Mouse (Mus musculus) G1E (cell line): Measurements from ENCODE around the gene Mex3a. TPM values are rescaled to one million over a fixed set of nuclear protein-coding genes. Genes with fewer than 3 reads are reported as not detected.
"Not testable (repeated sequence)": the region's sequence is repeated elsewhere in the genome, so short reads cannot be mapped to it uniquely, and the experiment has no call there.

Experiments used
- ATAC-seq: 2 replicates; pipeline ENCODE4 v1.8.0; 2016; ENCODE audit warnings: mild to moderate bottlenecking; ENCODE audit not compliant: insufficient number of reproducible peaks, poor library complexity, low FRiP score, severe bottlenecking; ENCODE audit errors: extremely low read depth
- DNase-seq: peaks from one replicate; pipeline ENCODE4 v3.0.0; 2012; ENCODE audit warnings: low spot score
- H3K27me3 ChIP-seq: 2 replicates; pipeline ENCODE4 v1.6.1; 2012; ENCODE audit warnings: mild to moderate bottlenecking, low read length, inconsistent platforms; ENCODE audit not compliant: insufficient read depth
- H3K36me3 ChIP-seq: replicated peaks from 2 replicates; pipeline ENCODE3; 2012; ENCODE audit warnings: mild to moderate bottlenecking, inconsistent platforms
- H3K4me1 ChIP-seq: 2 replicates; pipeline ENCODE4 v1.6.1; 2012; ENCODE audit warnings: low read depth, low read length, inconsistent platforms, mixed read lengths; ENCODE audit not compliant: insufficient read depth
- H3K4me3 ChIP-seq: 2 replicates; pipeline ENCODE4 v1.5.1; 2012; ENCODE audit warnings: low read depth, mild to moderate bottlenecking, inconsistent platforms, low read length, moderate library complexity, mixed read lengths
- H3K9me3 ChIP-seq: replicated peaks from 2 replicates; pipeline ENCODE4 v1.6.1; 2012; ENCODE audit warnings: inconsistent platforms
- CTCF ChIP-seq: IDR thresholded peaks from 2 replicates; pipeline ENCODE4 v1.5.1; 2012; ENCODE audit warnings: low read depth, low read length, inconsistent platforms, mixed read lengths
- GATA1 ChIP-seq: IDR thresholded peaks from 2 replicates; pipeline ENCODE4 v1.6.1; 2012; ENCODE audit warnings: borderline replicate concordance, low read length, inconsistent platforms, mixed read lengths
- GATA2 ChIP-seq: IDR thresholded peaks from 2 replicates; pipeline ENCODE4 v1.6.1; 2012; ENCODE audit warnings: low read depth, low read length, inconsistent platforms, borderline replicate concordance
- POLR2AphosphoS5 ChIP-seq: IDR thresholded peaks from 2 replicates; pipeline ENCODE4 v1.6.1; 2012; ENCODE audit warnings: low read depth, low read length, inconsistent platforms; ENCODE audit not compliant: insufficient replicate concordance
- TAL1 ChIP-seq: conservative IDR thresholded peaks from 2 replicates; pipeline ENCODE4 v1.6.1; 2012; ENCODE audit warnings: low read depth, low read length, inconsistent platforms, mixed read lengths
- polyA plus RNA-seq: library from polyadenylated mRNA; stranded (reverse); fragments of >175 nt; gene quantifications from 2 replicates; pipeline ENCODE4 v1.2.3, GENCODE M21; 2012
- total RNA-seq, 2 experiments: library from RNA; stranded (forward) in 1 of 2; stranded (reverse) in 1 of 2; fragments of 200-1000 nt in 1 of 2; fragments of >200 nt in 1 of 2; fragmentation: Nextera tagmentation in 1 of 2; gene quantifications; 2 replicates each; pipeline ENCODE4 v1.2.3; 2014 to 2017

Mex3a gene
- total and polyA plus RNA-seq, 3 experiments: 2.0 to 9.6 (median 6.2) TPM

- TF ChIP-seq POLR2AphosphoS5 (no peak), CTCF (no peak), GATA2 (no peak), GATA1 (no peak), TAL1 (no peak)
- peaks cover 3% of the 10 kb centered on the region; the same call in 1 of the 2 replicates for H3K27me3 ChIP-seq
- peaks cover 9% of the 10 kb centered on the region for H3K4me1 ChIP-seq
- no peak for DNase-seq
- H3K9me3 ChIP-seq: no peaks in the 10 kb centered on the region
- no peak for ATAC-seq
- no peak overlapping the region for H3K4me3 ChIP-seq
- H3K36me3 ChIP-seq: peaks cover 20% of the 10 kb centered on the region
Measured at GRCm38 (mm10) chr3:88573810-88574209, 41.6 kb downstream of the Mex3a start.

GRCm38 (mm10) chr3:88575540-88575939 lies 43.3 kb downstream of the Mex3a start, which contains the start of gene Ssr2:
Ssr2 (plus strand) TSS chr3:88575876.
- ATAC-seq: no peak
- peaks cover 3% of the 10 kb centered on the region; the same call in 1 of the 2 replicates for H3K27me3 ChIP-seq
- TF ChIP-seq POLR2AphosphoS5: no peak

GRCm38 (mm10) chr3:88577846-88578245 lies 45.7 kb downstream of the Mex3a start:
- Histone ChIP-seq H3K4me1 (peaks cover 21% of the 10 kb centered on the region), H3K36me3 (peaks cover 21% of the 10 kb centered on the region)
- not testable (repeated sequence) for H3K4me3 ChIP-seq, DNase-seq, ATAC-seq, H3K9me3 ChIP-seq, H3K27me3 ChIP-seq

More at GRCm38 (mm10) chr3:88575540-88575939, 43.3 kb downstream of the Mex3a start, which contains the start of gene Ssr2:
- H3K4me3 ChIP-seq: no peak within 1 kb of the TSS
- peaks cover 2% of the 10 kb centered on the region for H3K36me3 ChIP-seq
- H3K9me3 ChIP-seq: no peaks in the 10 kb centered on the region
- no peak for DNase-seq
- H3K4me1 ChIP-seq: peaks cover 14% of the 10 kb centered on the region

GRCm38 (mm10) chr3:88578498-88579424 lies 46.6 kb downstream of the Mex3a start:
- no peak for DNase-seq
- TF ChIP-seq GATA2 (no peak), CTCF (no peak), POLR2AphosphoS5 (no peak), TAL1 (no peak), GATA1 (no peak)
- ATAC-seq: no peak
- 0 out of 2 replicates have a peak, but pooled peaks cover 3% of the 10 kb centered on the region for H3K27me3 ChIP-seq
- H3K4me3 ChIP-seq: peak overlapping the region; percentile 88
- peaks cover 30% of the 10 kb centered on the region for H3K36me3 ChIP-seq
- H3K9me3 ChIP-seq: no peaks in the 10 kb centered on the region
- H3K4me1 ChIP-seq: peaks cover 27% of the 10 kb centered on the region

- ATAC-seq: peak; percentile 81
- H3K9me3 ChIP-seq: no peaks in the 10 kb centered on the region
- TF ChIP-seq CTCF (no peak), TAL1 (no peak), GATA1 (no peak), POLR2AphosphoS5 (no peak), GATA2 (no peak)
- H3K36me3 ChIP-seq: peaks cover 35% of the 10 kb centered on the region
- H3K27me3 ChIP-seq: 0 out of 2 replicates have a peak, but pooled peaks cover 3% of the 10 kb centered on the region
- DNase-seq: peak; percentile 85
- H3K4me1 ChIP-seq: peaks cover 25% of the 10 kb centered on the region
- peak overlapping the region; percentile 88 for H3K4me3 ChIP-seq
Measured at GRCm38 (mm10) chr3:88579454-88580117, 47.4 kb downstream of the Mex3a start.

GRCm38 (mm10) chr3:88585769-88586168 lies 53.6 kb downstream of the Mex3a start:
- TF ChIP-seq CTCF (no peak), GATA1 (no peak), TAL1 (no peak), POLR2AphosphoS5 (no peak), GATA2 (no peak)
- H3K36me3 ChIP-seq: peaks cover 82% of the 10 kb centered on the region

More at GRCm38 (mm10) chr3:88585769-88586168, 53.6 kb downstream of the Mex3a start:
- ATAC-seq (no peak), DNase-seq (no peak)
- H3K27me3 ChIP-seq: no peaks in the 10 kb centered on the region
- peaks cover 13% of the 10 kb centered on the region for H3K4me1 ChIP-seq
- H3K9me3 ChIP-seq: no peaks in the 10 kb centered on the region
- no peak overlapping the region for H3K4me3 ChIP-seq
